Mouse (Mus musculus): ENCODE results near the gene Cyb5r4.
"Not testable (repeated sequence)": the region's sequence is repeated elsewhere in the genome, so short reads cannot be mapped to it uniquely, and the experiment has no call there.

Gene Cyb5r4

DNA sequence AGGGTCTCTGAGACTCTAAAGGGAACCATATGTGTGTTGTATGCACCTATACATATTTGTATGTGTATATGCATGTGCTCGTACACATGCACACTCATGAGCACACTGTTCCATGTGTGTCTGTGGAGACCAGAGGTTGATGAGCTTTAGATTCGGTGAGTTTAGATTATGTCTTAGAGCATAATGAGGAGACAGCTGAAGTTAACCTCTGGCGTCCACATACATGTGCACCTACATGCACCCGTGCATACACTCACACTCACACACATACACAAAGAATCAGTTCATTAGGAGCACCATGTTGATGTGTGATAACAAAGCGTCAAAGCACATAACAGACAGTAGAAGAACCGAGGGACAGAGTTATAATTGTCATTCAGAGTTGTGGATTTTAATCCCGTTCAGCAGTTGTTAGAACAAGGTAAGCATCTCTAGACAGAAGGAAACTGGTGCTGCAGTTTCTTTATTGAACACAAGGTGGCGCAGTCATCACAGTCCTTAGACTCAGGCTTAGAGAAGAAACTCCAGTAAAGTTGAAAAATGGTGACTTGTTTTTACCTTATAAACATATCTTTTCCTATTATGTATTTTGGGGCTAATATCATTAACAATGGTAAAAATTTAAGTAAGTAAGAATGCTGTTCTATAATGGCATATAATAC is 5.7 kb downstream of the Cyb5r4 start:
- DNase-seq = peak; percentile 16 to 64

DNA sequence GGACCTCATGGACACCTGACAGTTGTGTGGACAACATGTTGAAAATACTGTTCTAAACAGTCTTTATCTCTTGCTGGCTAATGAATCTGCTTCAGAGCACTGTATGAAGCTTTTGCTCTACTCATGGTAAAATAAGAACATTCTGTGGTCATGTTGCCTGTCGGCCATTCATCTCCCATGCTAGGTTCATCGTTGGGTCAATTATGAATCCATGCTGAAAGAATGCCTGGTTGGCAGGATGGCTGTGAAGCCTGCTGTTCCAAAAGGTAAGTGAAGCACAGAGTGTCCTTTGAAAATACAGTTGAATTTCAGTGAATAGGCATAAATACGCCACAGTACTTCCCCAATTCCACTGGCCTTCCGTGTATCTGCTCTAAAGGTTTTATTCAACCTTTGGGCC is 10.4 kb downstream of the Cyb5r4 start:
- DNase-seq = no peak

DNA sequence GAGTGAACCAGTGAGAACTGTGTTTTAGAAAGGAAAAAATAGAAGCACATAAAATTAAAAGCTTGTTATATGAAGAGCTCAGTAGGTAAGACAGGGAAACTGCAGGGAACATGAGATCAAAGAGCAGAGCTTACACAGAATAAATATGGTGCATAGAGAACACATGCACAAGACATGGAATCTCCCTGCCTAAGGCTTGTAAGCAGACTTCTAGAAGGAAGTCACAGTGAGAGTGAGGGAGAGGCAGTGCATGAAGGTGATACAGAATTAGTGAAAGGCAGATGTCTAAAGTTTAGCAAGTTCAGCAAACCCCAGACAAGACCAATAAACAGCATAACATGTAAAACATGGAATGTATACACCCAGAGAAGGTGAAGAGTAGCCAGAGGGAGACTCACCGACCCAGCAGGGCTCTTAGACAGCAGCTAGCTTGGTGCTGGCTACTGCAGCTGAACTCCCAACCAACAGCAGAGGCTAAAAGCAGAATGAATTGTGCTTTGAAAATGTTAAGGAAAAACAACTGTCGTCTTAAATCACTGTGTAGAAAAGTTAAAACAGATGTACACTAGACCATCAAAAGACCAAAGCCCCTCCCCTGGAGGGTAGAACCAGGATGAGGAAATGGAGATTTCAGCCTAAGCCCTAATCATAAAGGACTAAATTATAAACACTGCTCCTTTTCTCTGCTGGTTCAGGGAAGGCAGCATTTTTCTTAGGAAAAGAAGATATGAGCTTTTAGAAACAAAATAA is 13.2 kb downstream of the Cyb5r4 start:
- DNase-seq = no peak

DNA sequence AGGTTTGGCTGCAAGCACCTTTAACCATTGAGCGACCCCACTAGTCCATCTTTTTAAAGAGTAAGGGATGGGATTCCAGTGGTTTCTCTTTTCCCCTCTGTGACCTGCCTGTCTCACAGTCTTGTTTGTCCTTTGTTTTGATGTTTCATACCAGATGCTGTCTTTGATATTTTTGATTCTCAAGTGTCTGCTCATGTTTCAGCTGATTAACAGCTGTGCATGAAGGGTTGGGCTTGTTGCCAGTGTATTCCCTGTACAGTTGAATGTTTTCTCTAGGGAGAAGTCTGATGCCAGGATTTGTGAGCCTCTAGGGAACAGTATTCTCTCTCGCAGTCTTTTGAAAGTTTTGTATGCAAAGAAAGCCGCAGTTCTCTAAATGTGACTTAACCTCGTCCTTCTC is 27.6 kb downstream of the Cyb5r4 start:
- DNase-seq = peak in 1 of 2 experiments; percentile 9

DNA sequence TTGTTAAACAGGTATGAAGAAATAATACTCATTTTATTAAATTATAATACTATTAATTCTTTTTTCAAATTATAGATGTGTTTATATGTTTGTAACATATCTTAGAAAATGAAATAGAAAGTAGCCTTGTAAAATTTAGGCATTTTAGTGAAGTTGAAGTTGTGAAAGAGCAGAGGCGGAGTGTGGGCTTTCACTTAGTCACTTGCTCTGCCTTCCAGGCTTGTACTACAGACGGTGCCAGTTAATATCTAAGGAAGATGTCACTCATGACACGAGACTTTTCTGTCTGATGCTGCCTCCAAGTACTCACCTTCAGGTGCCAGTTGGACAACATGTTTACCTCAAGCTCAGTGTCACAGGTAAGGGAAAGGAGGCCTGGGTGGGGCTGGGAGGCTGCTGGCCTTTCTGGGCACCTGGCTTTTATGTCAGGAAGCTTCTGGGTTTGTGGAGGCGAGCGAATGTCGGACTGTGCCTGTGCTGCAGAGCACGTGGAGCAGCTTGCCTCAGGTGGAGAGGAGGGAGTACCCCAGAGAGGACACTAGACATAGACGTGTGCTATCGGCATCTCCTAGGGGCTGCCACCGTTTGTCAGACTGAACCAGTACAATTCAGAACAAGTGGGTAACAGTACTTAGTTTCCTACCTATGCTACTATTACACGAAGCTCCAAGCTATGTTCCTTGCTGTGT is 33.9 kb downstream of the Cyb5r4 start:
- DNase-seq = no peak

DNA sequence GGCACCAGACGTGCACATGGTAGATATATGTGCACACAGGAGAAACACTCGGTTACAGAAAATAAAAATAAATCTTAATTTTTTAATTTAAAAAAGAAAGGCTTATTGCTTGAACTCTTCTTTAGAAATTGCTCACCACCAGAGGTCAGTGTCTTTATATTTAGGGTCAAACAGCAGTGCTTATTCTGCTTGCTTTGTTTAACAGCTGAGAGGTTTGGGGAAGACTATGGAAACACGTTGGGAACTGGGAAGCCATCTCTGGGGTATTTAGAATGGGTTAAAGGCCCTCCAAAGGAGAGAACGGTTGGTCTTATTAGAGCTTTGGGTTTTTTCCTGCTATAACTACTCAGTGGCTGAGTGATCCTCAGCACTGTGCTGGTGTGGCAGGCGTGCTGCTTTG is 40.5 kb downstream of the Cyb5r4 start:
- no peak for DNase-seq

DNA sequence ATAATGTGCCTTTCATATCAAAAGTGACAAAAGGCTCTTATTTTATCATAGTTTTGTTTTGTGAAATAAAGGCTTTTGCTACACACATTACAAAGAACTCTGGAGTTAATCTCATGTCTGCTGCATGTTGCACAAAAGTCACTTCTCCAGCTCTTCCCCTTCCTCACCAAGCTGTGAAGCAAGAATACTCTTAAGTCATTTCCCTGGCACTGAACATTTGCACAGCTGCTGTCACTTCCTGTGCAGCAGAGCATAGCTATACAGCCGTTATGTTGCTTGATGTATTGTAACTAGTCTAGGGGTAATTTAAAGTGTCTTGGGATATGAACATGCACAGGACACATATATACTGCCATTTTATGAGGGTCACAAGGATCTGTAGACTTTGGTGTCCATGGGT is 46.3 kb downstream of the Cyb5r4 start:
- no peak for DNase-seq

DNA sequence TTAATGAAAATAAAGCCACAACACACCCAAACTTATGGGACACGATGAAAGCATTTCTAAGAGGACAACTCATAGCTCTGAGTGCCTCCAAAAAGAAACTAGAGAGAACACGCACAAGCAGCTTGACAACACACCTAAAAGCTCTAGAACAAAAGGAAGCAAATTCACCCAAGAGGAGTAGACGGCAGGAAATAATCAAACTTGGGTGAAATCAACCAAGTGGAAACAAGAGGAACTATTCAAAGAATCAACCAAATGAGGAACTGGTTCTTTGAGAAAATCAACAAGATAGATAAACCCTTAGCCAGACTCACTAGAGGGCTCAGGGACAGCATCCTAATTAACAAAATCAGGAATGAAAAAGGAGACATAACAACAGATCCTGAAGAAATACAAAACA is 49.8 kb downstream of the Cyb5r4 start:
- not testable (repeated sequence) for DNase-seq

DNA sequence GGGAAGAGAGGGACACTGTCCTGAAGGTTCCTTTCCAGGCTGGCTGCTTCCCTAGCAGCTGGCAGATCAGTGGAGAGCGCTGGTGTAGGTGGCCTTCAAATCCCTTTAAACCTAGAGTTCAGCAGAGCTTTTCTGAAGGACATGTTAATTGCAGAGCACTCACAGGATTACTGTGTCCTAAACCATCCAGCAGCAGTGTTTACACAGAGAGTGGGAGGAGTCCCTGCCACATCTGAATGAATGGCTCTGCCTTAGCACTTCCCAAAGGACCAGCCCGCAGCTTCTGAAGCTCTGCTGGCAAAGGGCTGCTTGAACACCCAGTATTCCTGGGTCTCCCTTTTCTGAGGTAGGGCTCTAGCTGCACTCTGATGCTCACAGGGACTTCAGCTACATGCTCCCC is 56.1 kb downstream of the Cyb5r4 start:
- no peak for DNase-seq

DNA sequence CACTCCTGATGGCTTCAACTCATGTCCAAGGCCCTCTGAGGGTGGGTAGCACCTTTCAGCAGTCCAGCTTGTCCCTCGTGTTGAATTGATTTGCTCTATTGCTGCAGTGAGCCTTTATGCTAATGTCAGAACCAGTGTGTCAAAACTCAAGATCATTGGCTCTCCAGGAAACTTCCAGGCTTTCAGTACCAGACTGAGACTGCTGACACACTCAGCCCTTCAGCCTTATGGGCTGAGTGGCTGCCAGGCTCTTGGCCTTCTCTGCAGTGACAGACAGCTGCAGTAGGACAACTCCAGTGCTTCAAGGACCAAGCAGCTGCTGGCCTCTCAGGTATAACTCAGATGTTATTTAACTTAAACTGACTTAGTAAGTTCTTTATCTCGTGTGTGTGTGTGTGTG is 57.7 kb downstream of the Cyb5r4 start:
- DNase-seq = no peak

DNA sequence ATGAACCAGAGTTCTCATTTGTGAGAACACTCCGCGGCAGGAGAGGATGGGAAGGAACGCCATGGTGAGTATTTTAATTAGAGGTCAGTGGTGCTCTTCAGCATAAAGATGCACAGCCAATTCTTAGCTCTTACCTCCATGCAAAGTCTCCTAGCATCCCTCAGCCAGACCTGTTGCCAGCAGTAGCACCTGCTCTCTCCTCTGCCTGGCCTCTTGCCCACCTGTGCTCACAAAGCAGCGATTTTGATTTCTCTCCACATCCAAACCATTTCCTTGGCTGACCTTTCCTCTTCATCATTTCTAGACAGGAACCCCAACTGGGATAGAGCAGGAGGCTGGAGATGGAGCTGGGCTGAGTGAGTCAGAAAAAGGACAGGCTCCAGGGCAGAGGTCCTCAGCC is 65.2 kb downstream of the Cyb5r4 start:
- DNase-seq = no peak

DNA sequence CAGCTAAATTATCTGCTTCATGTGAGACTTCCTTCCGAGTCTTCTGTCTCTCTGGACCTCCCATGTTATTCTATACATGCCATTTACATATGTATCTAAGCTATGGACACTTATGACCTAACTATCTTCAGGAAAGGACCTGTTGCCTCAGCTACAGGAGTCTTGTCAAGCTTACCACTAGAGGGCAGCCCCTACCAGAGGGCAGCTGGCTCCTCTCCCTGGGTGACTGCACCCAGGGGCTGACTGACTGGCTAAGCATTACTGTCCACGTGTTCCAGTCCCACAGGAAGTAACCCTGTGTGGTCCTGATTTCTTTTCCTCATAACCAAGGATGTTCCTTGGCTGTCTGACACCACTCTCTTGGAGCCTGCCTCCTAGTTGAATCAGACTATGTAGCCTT is 76.2 kb downstream of the Cyb5r4 start:
- peak; percentile 20 to 42 for DNase-seq

DNA sequence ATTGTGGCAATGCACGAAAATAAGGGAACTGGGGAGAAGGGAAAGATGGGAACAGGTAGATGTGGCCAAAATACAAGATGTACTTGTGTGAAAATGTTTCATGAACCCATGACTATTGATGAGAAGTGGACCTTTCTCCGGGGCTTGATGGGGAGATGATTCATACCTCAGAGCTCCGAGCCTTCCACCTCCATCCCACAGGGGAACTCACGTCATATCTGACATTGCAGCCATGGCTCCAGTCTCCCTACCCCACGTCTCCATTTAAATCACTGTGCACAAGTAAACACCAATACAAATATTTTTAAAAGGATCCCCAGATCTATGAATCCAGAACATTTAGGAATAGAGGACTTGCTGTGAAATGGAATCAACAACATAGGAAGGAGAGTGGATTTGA is 93.2 kb downstream of the Cyb5r4 start:
- DNase-seq = no peak

DNA sequence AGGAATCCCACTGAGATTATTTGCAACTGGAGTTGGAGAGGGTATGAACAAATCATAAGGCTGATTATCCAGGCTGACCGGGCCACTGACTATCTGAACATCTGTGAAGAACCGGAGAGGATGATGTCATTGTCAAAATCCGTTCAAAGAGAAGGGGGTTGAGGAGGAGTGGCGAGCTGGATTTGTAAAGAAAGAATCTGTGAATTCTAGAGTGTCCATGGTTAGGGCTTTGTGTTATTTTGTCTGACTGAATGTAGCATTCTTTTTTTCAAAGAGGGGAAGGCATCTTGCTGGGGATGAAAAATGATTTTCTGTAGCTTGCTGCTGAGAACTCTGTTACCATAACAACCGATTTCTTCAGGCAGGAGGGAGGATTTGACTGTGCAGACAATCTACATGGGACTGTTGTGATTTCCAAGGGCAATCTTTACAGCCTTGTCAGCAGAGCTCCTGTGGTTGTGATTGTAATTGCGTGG is 93.7 kb downstream of the Cyb5r4 start:
- no peak for DNase-seq

DNA sequence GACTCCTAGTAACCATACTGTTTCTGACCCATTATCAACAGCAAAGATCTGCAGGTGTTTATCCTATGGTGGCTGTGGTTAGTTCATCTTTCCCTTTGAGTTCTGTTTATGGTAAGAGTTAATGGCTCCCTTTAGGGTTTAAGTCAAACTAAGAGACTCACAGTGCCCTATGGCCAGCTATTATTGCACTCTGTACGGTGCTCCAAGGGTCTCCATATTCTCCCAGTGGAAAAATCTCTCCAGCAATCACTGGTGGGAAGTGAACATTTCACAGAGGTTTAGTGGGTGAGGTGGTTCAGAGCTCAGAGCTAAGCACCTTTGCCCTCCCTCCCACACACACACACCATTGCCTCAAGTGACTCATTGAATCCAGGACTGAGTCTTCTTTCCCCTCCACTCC is 94.2 kb downstream of the Cyb5r4 start:
- DNase-seq = no peak

DNA sequence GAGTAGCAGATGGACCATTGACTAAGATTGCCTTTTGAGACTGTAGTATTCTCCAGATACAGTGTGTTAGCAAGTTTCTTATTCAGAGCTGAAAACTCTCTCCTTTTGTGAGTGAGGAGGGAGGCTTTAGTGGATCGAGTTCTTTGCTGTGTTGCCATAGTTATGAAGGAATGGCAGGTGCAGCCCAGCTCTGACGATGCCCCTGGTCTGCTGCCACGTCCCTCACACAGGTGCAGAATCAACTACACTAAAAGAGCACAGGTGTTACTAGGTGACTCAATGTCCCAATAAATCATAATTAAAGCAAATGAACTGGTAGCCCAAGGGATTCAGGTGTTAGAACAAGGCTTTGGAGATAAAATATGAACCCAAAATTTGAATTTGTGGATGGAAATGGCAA is 97.2 kb downstream of the Cyb5r4 start:
- no peak for DNase-seq

DNA sequence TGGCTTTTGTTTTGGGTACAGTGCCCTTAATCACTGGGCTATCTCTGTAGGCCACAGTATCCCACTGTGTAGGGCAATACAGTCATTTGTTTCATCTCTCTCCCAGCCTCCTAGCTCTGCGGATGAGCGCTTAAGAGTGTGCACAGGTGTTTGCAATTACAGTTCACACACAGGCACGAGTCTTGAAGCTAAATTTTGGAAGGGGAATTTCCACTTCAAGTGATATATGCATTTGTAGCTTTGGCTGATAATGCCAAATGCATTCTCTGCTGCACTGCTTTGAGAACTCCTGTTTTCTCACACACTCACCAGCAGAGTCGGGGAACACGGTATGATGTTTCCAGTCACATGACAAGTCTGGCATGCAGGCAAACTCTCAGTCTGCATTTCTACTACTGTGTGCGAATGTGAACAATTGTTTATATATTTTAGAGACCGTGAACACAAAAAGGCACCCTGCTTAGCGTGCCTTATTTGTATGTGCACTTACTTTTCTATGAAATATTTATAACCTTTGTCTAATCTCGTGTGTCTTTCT is 100.2 kb downstream of the Cyb5r4 start:
- DNase-seq = no peak

DNA sequence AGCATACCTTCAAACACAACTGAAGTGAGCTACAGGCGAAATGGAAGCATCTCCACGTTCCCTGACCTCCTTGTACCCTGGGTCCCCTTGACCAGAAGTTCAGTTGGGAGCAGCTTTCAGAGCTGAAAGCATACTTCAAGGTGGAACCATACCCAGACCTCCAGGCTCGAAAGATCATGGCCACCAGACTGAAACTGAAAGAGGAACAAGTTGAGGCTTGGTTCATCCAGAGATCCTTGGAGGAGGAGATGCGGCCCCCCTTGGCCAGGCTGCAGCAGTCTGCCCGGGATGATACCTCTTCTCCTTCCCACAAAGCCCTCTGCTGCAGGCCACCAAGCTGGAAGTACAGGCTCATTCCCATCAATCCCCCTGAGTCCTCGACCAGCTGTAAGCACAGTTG is 105.2 kb downstream of the Cyb5r4 start:
- DNase-seq = not testable (repeated sequence)

All from kidney, adult 8-10 months (tissue).